Mouse (Mus musculus): ENCODE results near the gene Gm10061. TPM values are rescaled to one million over a fixed set of nuclear protein-coding genes. Genes with fewer than 3 reads are reported as not detected.

Gene Gm10061
- polyA plus RNA-seq (2014; fragmentation: Illumina TruSeq; extraction: RNeasy Lipid Tissue Mini Kit (QIAGEN cat#74804); ENCODE audit: insufficient read depth, low read depth, low replicate concordance) = not detected

GRCm38 (mm10) chr16:89150786-89151185 is at the start of gene Gm10061:
Gm10061 (plus strand) TSS chr16:89151086.

GRCm38 (mm10) chr16:89140551-89140950 is 10.3 kb upstream of the Gm10061 start, which contains the start of gene Gm6358:
Gm6358 (plus strand) TSS chr16:89140851.

GRCm38 (mm10) chr16:89157652-89158051 is 6.8 kb downstream of the Gm10061 start, which contains the start of gene Gm9789:
Gm9789 (plus strand) TSS chr16:89157952.

GRCm38 (mm10) chr16:89169190-89169589 is 18.3 kb downstream of the Gm10061 start, which contains the start of gene Gm7735:
Gm7735 (plus strand) TSS chr16:89169490.

GRCm38 (mm10) chr16:89174435-89174834 is 23.5 kb downstream of the Gm10061 start, which contains the start of gene 1110057P08Rik:
1110057P08Rik (plus strand) TSS chr16:89174735.

Other genes starting within 250 kb of the Gm10061 start
- not detected for gene Krtap19-9b, start 218.8 kb upstream of the Gm10061 start, polyA plus RNA-seq (2014; fragmentation: Illumina TruSeq; extraction: RNeasy Lipid Tissue Mini Kit (QIAGEN cat#74804); ENCODE audit: insufficient read depth, low read depth, low replicate concordance)
- not detected for gene Krtap16-3, start 188.2 kb upstream of the Gm10061 start, polyA plus RNA-seq (2014; fragmentation: Illumina TruSeq; extraction: RNeasy Lipid Tissue Mini Kit (QIAGEN cat#74804); ENCODE audit: insufficient read depth, low read depth, low replicate concordance)
- not detected for gene Krtap22-2, start 140.3 kb upstream of the Gm10061 start, polyA plus RNA-seq (2014; fragmentation: Illumina TruSeq; extraction: RNeasy Lipid Tissue Mini Kit (QIAGEN cat#74804); ENCODE audit: insufficient read depth, low read depth, low replicate concordance)
- not detected for gene Gm10229, start 135.8 kb upstream of the Gm10061 start, polyA plus RNA-seq (2014; fragmentation: Illumina TruSeq; extraction: RNeasy Lipid Tissue Mini Kit (QIAGEN cat#74804); ENCODE audit: insufficient read depth, low read depth, low replicate concordance)
- not detected for gene Krtap6-1, start 119.4 kb upstream of the Gm10061 start, polyA plus RNA-seq (2014; fragmentation: Illumina TruSeq; extraction: RNeasy Lipid Tissue Mini Kit (QIAGEN cat#74804); ENCODE audit: insufficient read depth, low read depth, low replicate concordance)
- not detected for gene Gm10228, start 109.6 kb upstream of the Gm10061 start, polyA plus RNA-seq (2014; fragmentation: Illumina TruSeq; extraction: RNeasy Lipid Tissue Mini Kit (QIAGEN cat#74804); ENCODE audit: insufficient read depth, low read depth, low replicate concordance)
- not detected for gene Krtap6-5, start 103.2 kb upstream of the Gm10061 start, polyA plus RNA-seq (2014; fragmentation: Illumina TruSeq; extraction: RNeasy Lipid Tissue Mini Kit (QIAGEN cat#74804); ENCODE audit: insufficient read depth, low read depth, low replicate concordance)
- gene 1110025L11Rik, start 87.1 kb upstream of the Gm10061 start, polyA plus RNA-seq (2014; fragmentation: Illumina TruSeq; extraction: RNeasy Lipid Tissue Mini Kit (QIAGEN cat#74804); ENCODE audit: insufficient read depth, low read depth, low replicate concordance) = not detected
- not detected for gene Krtap6-3, start 67.1 kb upstream of the Gm10061 start, polyA plus RNA-seq (2014; fragmentation: Illumina TruSeq; extraction: RNeasy Lipid Tissue Mini Kit (QIAGEN cat#74804); ENCODE audit: insufficient read depth, low read depth, low replicate concordance)
- gene Gm6358, start 10.2 kb upstream of the Gm10061 start, polyA plus RNA-seq (2014; fragmentation: Illumina TruSeq; extraction: RNeasy Lipid Tissue Mini Kit (QIAGEN cat#74804); ENCODE audit: insufficient read depth, low read depth, low replicate concordance) = not detected
- gene Gm9789, start 6.9 kb downstream of the Gm10061 start, polyA plus RNA-seq (2014; fragmentation: Illumina TruSeq; extraction: RNeasy Lipid Tissue Mini Kit (QIAGEN cat#74804); ENCODE audit: insufficient read depth, low read depth, low replicate concordance) = not detected
- gene Gm7735, start 18.4 kb downstream of the Gm10061 start, polyA plus RNA-seq (2014; fragmentation: Illumina TruSeq; extraction: RNeasy Lipid Tissue Mini Kit (QIAGEN cat#74804); ENCODE audit: insufficient read depth, low read depth, low replicate concordance) = not detected
- gene 1110057P08Rik, start 23.6 kb downstream of the Gm10061 start, polyA plus RNA-seq (2014; fragmentation: Illumina TruSeq; extraction: RNeasy Lipid Tissue Mini Kit (QIAGEN cat#74804); ENCODE audit: insufficient read depth, low read depth, low replicate concordance) = not detected
- not detected for gene Krtap20-2, start 54.8 kb downstream of the Gm10061 start, polyA plus RNA-seq (2014; fragmentation: Illumina TruSeq; extraction: RNeasy Lipid Tissue Mini Kit (QIAGEN cat#74804); ENCODE audit: insufficient read depth, low read depth, low replicate concordance)